Mouse (Mus musculus): ENCODE measurements at regions not wholly inside any gene's neighbourhood (a gene's known extent, or its start where the extent isn't known, plus 50 kb on each side); places are given as distances from the start of the nearest gene placed in this dataset.
A peak's percentile ranks its signal among the peaks of the same experiment; 100 is the strongest.

- H3K4me3 ChIP-seq (replicated peaks), result no peak overlapping the region
- no peak for ATAC-seq (ENCODE audit: insufficient number of reproducible peaks, low FRiP score, low TSS enrichment, low read depth)
- no peaks in the 10 kb centered on the region for H3K4me1 ChIP-seq
- no peak overlapping the region for H3K9ac ChIP-seq
- H3K4me2 ChIP-seq (replicated peaks), result no peak overlapping the region
- no peak overlapping the region for H3K27ac ChIP-seq (replicated peaks)
- H3K36me3 ChIP-seq, result no peaks in the 10 kb centered on the region
- H3K27me3 ChIP-seq, result no peaks in the 10 kb centered on the region
- no peaks in the 10 kb centered on the region for H3K9me3 ChIP-seq (replicated peaks)
- 96% methylated on average over 1 of the region's 1 CpGs for WGBS
Measured at GRCm38 (mm10) chr10:96874646-96875045, 257.8 kb downstream of the Btg1 start.

DNA sequence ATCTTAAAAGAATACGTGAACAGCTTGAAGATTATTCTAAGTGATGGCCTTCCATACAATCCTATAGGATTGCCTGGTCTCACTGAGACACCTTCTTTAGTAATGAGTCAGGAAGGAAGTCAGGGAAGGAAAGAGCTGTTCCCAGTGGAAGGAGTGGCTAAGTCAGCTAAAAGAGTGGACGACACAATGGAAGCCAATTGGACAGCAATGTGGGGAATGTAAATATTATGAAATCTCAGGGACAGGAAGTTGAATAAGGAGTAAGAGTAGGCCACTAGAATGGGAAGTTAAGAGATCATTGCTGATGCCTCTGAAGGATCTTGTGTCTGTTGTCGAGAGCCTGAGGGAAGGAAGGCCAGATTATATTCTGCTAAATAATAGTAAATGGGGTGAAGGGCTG is 258.9 kb downstream of the Btg1 start:
- H3K36me3 ChIP-seq, result no peaks in the 10 kb centered on the region
- no peaks in the 10 kb centered on the region for H3K27me3 ChIP-seq
- no peak overlapping the region for H3K9ac ChIP-seq
- no peaks in the 10 kb centered on the region for H3K4me1 ChIP-seq
- no peak overlapping the region for H3K27ac ChIP-seq (replicated peaks)
- WGBS, result 74% methylated on average over 3 of the region's 3 CpGs
- no peak overlapping the region for H3K4me2 ChIP-seq (replicated peaks)
- H3K4me3 ChIP-seq (replicated peaks), result no peak overlapping the region
- H3K9me3 ChIP-seq (replicated peaks), result no peaks in the 10 kb centered on the region
- ATAC-seq (ENCODE audit: insufficient number of reproducible peaks, low FRiP score, low TSS enrichment, low read depth), result no peak

DNA sequence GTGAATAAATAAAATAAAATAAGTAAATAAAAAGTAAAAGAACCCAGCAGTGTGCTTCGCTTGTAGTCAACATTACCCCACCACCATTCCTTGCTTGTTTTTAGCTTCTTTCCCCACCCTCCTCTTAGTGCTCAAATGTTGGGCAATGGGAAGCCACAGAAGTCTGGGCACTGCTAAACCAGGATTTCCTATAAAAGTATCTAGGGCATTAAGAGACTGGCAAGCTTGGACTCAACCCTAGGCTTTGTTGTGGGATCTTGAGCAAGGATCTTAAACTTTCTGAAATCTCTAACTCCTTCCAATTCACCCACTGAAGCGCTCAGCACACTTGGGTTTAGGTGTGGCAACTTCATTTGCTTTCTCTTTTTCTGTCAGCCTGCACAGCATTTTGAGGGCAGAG is 262.6 kb downstream of the Btg1 start:
- H3K4me2 ChIP-seq (replicated peaks), result no peak overlapping the region
- H3K9me3 ChIP-seq (replicated peaks), result no peaks in the 10 kb centered on the region
- H3K9ac ChIP-seq, result no peak overlapping the region
- no peak overlapping the region for H3K27ac ChIP-seq (replicated peaks)
- H3K36me3 ChIP-seq, result no peaks in the 10 kb centered on the region
- no peak overlapping the region for H3K4me3 ChIP-seq (replicated peaks)
- no peak for ATAC-seq (ENCODE audit: insufficient number of reproducible peaks, low FRiP score, low TSS enrichment, low read depth)
- H3K27me3 ChIP-seq, result no peaks in the 10 kb centered on the region
- no peaks in the 10 kb centered on the region for H3K4me1 ChIP-seq
- WGBS, result 82% methylated on average over 2 of the region's 2 CpGs

DNA sequence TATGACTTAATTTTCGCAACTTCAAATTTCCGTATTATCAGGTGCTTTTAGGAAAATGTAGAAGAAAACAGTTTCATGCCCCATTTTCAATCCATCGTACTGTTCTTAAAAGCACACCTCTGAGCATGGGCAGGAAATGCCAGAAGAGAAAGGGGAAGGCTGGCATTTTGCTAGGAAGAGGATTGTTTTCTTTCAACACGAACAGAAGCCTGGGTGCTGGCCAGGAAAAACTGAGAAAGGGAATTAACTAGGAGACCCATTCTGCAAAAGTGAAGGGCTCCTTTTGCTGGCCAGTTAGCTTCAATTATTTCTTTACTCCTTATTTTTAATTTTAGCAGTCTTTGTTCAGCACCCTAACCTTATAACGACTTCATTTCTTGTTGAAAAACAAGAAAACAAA is 264.0 kb downstream of the Btg1 start:
- H3K9ac ChIP-seq, result no peak overlapping the region
- H3K4me3 ChIP-seq (replicated peaks), result no peak overlapping the region
- H3K36me3 ChIP-seq, result no peaks in the 10 kb centered on the region
- H3K27ac ChIP-seq (replicated peaks), result no peak overlapping the region
- H3K4me1 ChIP-seq, result no peaks in the 10 kb centered on the region
- H3K27me3 ChIP-seq, result no peaks in the 10 kb centered on the region
- no peak for ATAC-seq (ENCODE audit: insufficient number of reproducible peaks, low FRiP score, low TSS enrichment, low read depth)
- no peaks in the 10 kb centered on the region for H3K9me3 ChIP-seq (replicated peaks)
- WGBS, result 68% methylated on average over 5 of the region's 5 CpGs
- no peak overlapping the region for H3K4me2 ChIP-seq (replicated peaks)

GRCm38 (mm10) chr10:96881212-96881611 is 264.4 kb downstream of the Btg1 start:
- H3K9ac ChIP-seq, result no peak overlapping the region
- H3K4me3 ChIP-seq (replicated peaks), result no peak overlapping the region
- H3K4me1 ChIP-seq, result no peaks in the 10 kb centered on the region
- no peaks in the 10 kb centered on the region for H3K9me3 ChIP-seq (replicated peaks)
- no peak overlapping the region for H3K4me2 ChIP-seq (replicated peaks)
- 79% methylated on average over 5 of the region's 5 CpGs for WGBS
- H3K36me3 ChIP-seq, result no peaks in the 10 kb centered on the region
- H3K27ac ChIP-seq (replicated peaks), result no peak overlapping the region
- no peak for ATAC-seq (ENCODE audit: insufficient number of reproducible peaks, low FRiP score, low TSS enrichment, low read depth)
- H3K27me3 ChIP-seq, result no peaks in the 10 kb centered on the region

DNA sequence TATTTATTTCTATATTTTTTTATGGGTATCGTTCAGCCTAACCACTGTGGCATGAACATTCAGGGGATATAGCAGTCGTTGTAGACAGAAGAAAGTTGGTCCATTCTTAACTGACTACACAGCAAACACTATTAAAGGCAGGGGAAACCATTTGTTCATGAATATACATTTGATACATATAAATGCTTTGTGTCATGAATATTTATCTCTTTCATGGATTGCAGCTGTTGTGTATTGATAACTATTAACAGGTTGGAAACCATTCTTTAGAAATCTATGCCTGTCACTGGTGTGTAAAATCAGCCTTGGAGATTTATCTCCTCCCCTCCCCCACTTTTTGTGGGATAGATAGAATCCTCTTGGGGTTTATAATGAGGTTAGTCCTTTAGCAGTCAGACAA is 264.9 kb downstream of the Btg1 start:
- no peak overlapping the region for H3K27ac ChIP-seq (replicated peaks)
- no peaks in the 10 kb centered on the region for H3K4me1 ChIP-seq
- no peaks in the 10 kb centered on the region for H3K9me3 ChIP-seq (replicated peaks)
- no peak overlapping the region for H3K4me3 ChIP-seq (replicated peaks)
- no peaks in the 10 kb centered on the region for H3K36me3 ChIP-seq
- no peak for ATAC-seq (ENCODE audit: insufficient number of reproducible peaks, low FRiP score, low TSS enrichment, low read depth)
- no peak overlapping the region for H3K4me2 ChIP-seq (replicated peaks)
- no peaks in the 10 kb centered on the region for H3K27me3 ChIP-seq
- H3K9ac ChIP-seq, result no peak overlapping the region
- 79% methylated on average over 2 of the region's 2 CpGs for WGBS

DNA sequence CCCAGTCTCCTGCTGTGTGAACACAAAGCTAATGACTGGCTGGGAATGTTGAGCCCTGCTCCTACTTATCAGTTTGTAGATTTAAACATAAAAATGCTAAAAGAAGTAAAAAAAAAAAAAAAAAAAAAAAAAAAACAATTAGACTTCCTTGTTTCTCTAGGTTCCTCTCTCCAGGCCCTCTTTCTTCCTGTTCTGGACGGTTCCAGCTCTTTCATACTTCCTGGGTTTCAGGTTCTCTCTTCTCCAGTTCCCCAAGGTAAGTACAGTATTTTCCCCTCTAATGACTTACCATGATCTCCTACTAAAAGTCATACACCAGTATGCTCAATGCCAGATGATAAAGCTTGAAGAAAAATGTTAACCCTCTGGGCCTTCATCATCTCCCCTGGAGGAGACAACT is 284.3 kb downstream of the Btg1 start:
- 63% methylated on average over 1 of the region's 1 CpGs for WGBS
- H3K27me3 ChIP-seq, result no peaks in the 10 kb centered on the region
- no peaks in the 10 kb centered on the region for H3K4me1 ChIP-seq
- H3K9me3 ChIP-seq (replicated peaks), result no peaks in the 10 kb centered on the region
- H3K27ac ChIP-seq (replicated peaks), result no peak overlapping the region
- H3K4me2 ChIP-seq (replicated peaks), result no peak overlapping the region
- H3K36me3 ChIP-seq, result no peaks in the 10 kb centered on the region
- no peak overlapping the region for H3K4me3 ChIP-seq (replicated peaks)
- no peak overlapping the region for H3K9ac ChIP-seq
- no peak for ATAC-seq (ENCODE audit: insufficient number of reproducible peaks, low FRiP score, low TSS enrichment, low read depth)

GRCm38 (mm10) chr10:96905098-96905809 is 288.4 kb downstream of the Btg1 start:
- Histone ChIP-seq H3K9ac (no peak overlapping the region), H3K27ac (replicated peaks) (no peak overlapping the region), H3K4me1 (no peaks in the 10 kb centered on the region), H3K36me3 (no peaks in the 10 kb centered on the region), H3K27me3 (no peaks in the 10 kb centered on the region), H3K9me3 (replicated peaks) (no peaks in the 10 kb centered on the region), H3K4me2 (replicated peaks) (no peak overlapping the region), H3K4me3 (replicated peaks) (no peak overlapping the region)
- 79% methylated on average over 4 of the region's 4 CpGs for WGBS
- no peak for ATAC-seq (ENCODE audit: insufficient number of reproducible peaks, low FRiP score, low TSS enrichment, low read depth)

DNA sequence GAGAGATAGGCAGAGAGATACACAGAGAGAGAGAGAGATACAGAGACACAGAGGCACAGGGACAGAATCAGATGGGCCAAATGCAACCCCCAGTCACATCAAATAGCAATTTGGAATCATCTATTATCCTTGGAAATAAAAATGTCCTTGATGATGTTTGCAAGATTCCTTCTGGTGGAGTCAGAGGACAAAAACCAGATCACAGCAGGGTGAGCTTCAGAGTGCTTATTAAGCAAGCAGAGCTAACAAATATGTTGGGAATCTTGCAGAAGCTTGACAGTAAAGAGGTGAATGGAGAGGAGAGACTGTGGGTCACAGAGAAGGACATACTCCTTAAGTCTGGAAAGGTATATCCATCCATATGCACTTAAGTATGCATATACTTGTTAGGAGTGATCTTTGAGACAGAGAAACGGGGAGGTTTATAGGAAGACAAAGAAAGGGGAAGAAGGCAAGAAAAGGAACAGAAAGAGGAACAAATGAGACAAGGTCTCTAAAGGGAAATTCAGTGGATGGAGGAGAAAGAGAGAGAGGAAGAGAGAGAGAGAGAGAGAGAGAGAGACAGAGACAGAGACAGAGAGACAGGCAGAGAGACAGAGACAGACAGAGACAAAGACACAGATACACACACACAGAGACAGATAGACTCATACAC is 293.0 kb downstream of the Btg1 start:
- Histone ChIP-seq H3K9me3 (replicated peaks) (peaks cover 9% of the 10 kb centered on the region), H3K4me3 (replicated peaks) (no peak overlapping the region), H3K4me1 (no peaks in the 10 kb centered on the region), H3K36me3 (no peaks in the 10 kb centered on the region), H3K27ac (replicated peaks) (no peak overlapping the region), H3K9ac (no peak overlapping the region), H3K27me3 (no peaks in the 10 kb centered on the region), H3K4me2 (replicated peaks) (no peak overlapping the region)
- ATAC-seq (ENCODE audit: insufficient number of reproducible peaks, low FRiP score, low TSS enrichment, low read depth), result no peak
- WGBS, result 75% methylated on average over 1 of the region's 1 CpGs

DNA sequence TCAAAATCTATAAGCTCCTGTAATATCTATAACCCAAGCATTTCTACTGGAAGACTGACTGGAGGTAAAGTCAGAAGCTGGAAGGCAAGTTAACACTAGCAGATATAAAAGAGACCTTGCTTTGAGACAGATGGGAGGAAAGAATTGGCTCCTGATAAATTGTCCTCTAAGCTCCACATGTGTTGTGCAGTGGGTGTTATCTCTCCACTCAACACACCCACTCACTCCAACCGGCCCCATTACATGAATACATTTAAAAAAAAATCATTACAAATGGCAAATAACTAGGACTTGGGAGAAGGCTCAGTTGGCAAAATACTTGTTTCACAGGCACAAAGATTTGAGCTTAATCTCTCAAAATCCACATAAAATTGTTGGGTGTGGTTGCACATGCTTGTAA is 304.4 kb downstream of the Btg1 start:
- no peaks in the 10 kb centered on the region for H3K27me3 ChIP-seq
- peaks cover 6% of the 10 kb centered on the region; the same call in 1 of the 2 replicates for H3K4me1 ChIP-seq
- H3K4me2 ChIP-seq (replicated peaks), result no peak overlapping the region
- no peak overlapping the region for H3K9ac ChIP-seq
- H3K9me3 ChIP-seq (replicated peaks), result peaks cover 14% of the 10 kb centered on the region
- WGBS, result 84% methylated on average over 1 of the region's 1 CpGs
- no peak overlapping the region for H3K4me3 ChIP-seq (replicated peaks)
- ATAC-seq (ENCODE audit: insufficient number of reproducible peaks, low FRiP score, low TSS enrichment, low read depth), result no peak
- H3K36me3 ChIP-seq, result no peaks in the 10 kb centered on the region
- H3K27ac ChIP-seq (replicated peaks), result no peak overlapping the region

DNA sequence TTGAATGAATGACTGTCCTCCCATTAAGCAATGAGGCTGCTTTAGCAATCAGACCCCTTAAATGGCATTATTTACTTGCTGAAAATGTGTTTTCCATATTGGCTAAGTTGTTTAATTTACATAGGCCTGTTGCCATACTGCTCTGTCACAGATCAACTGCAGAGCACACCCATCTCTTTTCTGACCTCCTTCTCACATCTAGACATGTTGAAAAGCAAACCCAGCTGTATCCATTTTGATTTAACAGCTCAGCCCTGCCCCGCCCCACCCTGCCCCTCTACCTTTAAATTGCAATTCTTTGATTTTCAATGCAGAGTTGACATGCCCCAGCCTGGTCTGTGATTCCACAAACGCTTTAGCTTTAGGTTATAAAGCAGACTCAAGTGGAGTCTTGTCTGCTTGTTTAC is 307.5 kb downstream of the Btg1 start:
- H3K4me3 ChIP-seq (replicated peaks), result no peak overlapping the region
- 39% methylated on average over 2 of the region's 2 CpGs for WGBS
- no peaks in the 10 kb centered on the region for H3K36me3 ChIP-seq
- ATAC-seq (ENCODE audit: insufficient number of reproducible peaks, low FRiP score, low TSS enrichment, low read depth), result peak; percentile 57; the same call in 1 of the 2 replicates
- no peaks in the 10 kb centered on the region for H3K9me3 ChIP-seq (replicated peaks)
- H3K4me1 ChIP-seq, result peaks cover 6% of the 10 kb centered on the region; the same call in 1 of the 2 replicates
- H3K9ac ChIP-seq, result no peak overlapping the region
- H3K27ac ChIP-seq (replicated peaks), result peak overlapping the region; percentile 17
- no peak overlapping the region for H3K4me2 ChIP-seq (replicated peaks)
- no peaks in the 10 kb centered on the region for H3K27me3 ChIP-seq

DNA sequence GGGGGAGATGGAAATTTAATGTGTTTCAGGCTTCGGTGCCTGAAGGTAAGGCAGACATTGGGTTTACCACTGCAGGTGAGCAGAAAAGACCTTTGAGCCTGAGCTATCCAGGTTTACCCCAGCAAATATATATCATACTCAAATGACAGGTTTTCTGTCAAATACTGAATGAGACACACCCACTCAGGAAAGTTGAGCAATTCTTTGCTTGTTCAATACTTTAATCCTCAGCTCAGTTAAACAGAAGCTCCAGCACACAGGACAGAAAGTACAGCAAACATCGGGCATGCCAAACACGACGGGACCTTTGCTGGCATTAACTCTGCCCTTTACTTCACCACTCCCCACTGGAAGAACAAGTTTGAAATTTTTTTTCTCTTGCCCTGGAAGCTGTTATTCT is 307.9 kb downstream of the Btg1 start:
- Histone ChIP-seq H3K9ac (no peak overlapping the region), H3K4me1 (peaks cover 6% of the 10 kb centered on the region; the same call in 1 of the 2 replicates), H3K4me2 (replicated peaks) (no peak overlapping the region), H3K27ac (replicated peaks) (peak overlapping the region; percentile 17), H3K27me3 (no peaks in the 10 kb centered on the region), H3K36me3 (no peaks in the 10 kb centered on the region), H3K4me3 (replicated peaks) (no peak overlapping the region), H3K9me3 (replicated peaks) (no peaks in the 10 kb centered on the region)
- 68% methylated on average over 4 of the region's 4 CpGs for WGBS
- no peak for ATAC-seq (ENCODE audit: insufficient number of reproducible peaks, low FRiP score, low TSS enrichment, low read depth)

All from embryonic facial prominence, embryonic 15.5 days (tissue).